Mouse (Mus musculus) NIH3T3 (cell line): Measurements from ENCODE around the gene Ahnak2.
A peak's percentile ranks its signal among the peaks of the same experiment; 100 is the strongest.

Source experiments
- DNase-seq: peaks from one replicate; pipeline ENCODE4 v3.0.0-alpha.2; 2012; ENCODE audit warnings: low read depth

Gene Ahnak2

DNA sequence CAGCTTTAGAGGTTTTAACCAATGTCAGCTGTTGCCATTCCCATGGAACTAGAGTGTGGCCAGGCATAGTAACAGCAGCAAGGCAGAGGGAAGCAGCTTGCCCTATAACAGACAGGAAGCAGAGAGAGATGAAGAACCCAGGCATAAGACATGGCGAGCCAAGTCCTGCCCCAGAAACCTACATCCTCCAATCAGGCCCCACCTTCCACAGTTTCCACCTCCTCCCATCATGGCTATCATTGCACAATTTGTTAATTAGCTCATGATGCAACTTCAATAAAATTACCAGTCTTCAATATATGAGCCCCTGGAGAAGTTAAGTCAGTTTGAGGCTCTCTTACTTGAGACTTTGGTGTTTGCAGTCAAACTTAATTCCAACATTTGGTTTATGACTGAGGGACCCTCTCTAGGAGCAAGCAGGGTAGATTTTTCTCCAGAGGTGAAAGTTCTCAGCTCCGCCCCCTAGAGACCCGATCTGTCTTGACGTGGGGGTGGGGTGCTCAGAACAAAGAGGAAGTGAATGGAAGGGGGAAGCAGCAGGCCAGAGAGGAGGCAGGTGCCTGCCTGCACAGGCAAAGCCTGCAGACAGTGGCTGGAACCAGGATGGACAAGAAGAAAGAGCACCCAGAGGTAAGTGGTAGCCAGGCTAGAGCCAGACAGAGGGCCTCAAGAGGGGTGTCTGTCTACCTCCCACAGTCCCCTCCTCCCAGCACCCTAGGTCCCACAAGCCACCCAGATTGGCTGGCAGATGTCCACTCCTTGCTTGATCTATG lies 42.1 kb downstream of the Ahnak2 start, which contains the start of gene Pld4:
Gene Pld4, plus strand, starts transcription at position 502 of the 773 bp plus-strand sequence.
- DNase-seq, result no peak

DNA sequence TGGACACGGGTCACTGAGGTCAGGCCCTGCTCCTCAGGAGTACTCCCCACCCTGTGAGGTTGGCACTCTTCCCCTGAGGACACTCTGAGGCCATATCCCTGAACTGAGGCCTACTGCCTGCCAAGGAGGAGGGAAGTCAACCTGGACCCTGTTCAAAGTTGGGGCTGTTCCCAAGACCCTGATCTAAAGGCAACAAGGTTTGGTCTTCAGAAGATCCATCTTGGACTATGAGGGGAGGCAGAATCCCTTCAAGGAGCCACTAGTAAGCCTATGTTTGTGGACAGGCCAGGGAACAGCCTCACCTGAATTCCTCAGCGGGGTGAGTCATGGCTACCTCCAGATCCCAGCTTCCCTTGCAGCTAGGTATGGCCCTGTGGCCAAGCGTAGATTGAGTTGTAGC lies 43.0 kb downstream of the Ahnak2 start:
- no peak for DNase-seq

DNA sequence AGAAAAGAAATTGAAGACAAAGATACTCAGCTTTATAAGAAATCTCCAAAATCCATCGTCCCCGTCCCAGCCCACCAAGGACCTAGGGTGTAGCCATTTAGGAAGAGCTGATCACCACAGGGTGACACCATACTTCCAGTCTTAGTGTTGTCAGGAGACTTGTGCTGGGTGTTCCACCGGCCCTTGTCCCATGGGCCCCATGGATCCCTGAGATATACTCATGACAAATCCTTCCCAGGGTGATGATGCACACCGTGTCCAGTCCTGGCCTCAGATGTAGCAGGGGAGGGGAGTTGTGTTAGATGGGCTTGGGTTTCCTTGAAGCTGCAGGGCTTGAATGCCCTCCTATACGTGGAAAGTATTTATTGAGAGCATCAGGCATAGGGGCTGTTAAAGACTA lies 44.6 kb downstream of the Ahnak2 start:
- DNase-seq, result no peak

DNA sequence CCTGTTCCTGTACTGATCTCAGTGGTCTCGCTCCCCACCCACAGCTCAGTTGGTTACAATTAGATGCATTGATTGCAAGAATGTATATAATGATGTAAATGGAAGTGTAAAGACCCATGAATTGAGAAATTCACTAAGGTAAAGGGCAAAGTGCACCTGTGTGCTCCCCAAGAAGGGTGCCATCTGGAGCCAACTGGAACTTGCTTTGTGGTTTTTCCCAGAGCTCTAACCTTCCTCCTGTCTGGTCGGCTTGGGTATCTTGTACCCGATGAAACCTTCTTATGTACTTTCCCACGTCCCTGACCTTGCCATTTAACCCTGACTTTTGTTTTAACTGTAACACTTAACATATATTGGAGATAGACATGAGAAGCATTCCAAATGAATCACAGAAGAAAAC lies 46.6 kb downstream of the Ahnak2 start:
- no peak for DNase-seq

DNA sequence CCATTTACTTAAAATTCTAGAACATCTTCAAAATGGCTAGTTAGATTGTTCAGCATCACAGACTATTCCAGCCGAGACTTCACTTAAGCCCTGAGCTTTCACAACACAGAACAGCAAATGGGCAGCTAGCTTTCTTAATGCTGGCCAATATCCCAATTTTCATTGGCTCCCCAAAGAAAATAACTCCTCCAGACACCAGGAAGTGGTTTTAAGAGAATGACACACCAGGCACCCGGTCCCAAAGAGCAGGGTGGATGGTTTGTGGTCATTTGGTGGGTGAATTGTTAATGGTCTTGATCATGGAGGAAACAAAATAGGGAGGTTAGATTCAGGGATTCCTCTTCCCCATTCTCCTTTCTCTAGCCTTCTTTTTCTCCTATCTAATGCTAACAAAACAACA lies 50.1 kb downstream of the Ahnak2 start:
- DNase-seq, result no peak

DNA sequence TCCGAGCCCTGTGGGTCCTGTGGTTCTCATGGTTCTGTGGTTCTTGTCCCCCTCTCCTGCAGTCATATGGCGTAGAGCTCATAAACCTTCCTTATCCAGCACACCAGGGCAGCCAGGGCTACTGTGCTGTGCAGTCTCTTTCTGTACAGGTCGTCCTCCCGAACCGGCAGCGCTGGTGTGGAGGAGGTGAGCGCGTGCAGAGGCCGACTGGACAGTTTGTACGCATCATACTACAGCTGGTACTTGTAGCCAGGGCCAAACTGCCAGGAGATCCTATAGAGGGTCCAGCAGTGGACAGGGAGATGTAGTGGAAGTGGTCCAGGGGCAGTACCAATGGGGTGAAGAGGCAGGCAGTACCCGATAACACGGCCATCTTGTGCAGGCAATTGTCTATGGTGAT lies 51.5 kb downstream of the Ahnak2 start:
- DNase-seq, result no peak

DNA sequence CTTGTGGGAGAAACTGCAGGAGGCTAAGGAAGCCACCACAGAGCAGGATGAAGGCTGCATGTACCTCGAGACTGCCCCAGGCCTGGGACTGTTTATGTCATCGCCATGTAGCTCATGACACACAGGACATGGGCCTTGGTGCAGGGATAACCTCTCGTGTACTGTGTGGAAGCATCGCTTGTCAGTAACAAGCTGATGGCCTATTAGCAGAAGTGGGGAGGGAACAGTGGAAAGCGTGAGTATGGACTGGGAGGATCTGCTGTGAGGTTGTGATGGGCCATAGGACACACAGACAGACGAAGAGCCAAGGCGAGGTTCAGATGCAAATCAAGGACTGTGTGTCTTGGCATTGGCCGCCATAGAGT lies 54.9 kb downstream of the Ahnak2 start:
- DNase-seq, result no peak

DNA sequence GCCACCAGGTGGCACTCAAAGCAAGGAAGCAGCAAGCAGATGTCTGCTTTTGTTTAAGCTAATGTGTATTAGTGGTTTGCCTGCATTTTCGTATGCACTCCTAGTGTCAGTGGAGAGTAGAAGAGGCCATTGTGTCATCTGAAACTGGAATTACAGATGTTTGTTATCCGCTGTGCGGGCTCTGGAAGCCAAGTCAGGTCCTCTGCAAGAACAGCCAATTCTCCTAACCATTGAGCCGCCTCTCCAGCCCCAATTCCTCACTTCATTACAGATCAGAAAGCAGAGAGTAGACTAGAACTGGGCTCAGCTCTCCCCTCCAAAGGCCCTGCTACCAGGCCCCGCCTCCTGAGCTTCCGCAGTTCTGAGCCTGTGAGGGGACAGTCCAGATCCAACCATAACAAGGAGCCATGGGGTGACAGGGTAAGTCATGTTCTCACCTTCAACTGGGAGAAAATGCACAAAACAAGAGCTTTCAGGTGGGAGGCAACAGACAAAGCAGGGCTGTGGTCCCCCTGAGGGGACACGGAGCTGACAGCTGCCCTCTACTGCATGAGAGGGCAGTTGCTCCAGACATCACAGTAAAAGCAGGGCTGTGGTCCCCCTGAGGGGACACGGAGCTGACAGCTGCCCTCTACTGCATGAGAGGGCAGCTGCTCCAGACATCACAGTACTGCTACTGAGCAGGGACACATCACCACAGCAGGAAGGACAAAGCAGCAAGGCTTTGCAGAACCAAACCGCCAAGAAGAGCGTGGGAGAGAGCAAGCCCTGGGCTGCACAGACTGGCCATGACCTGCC lies 55.5 kb downstream of the Ahnak2 start:
- peak; percentile 91 for DNase-seq

DNA sequence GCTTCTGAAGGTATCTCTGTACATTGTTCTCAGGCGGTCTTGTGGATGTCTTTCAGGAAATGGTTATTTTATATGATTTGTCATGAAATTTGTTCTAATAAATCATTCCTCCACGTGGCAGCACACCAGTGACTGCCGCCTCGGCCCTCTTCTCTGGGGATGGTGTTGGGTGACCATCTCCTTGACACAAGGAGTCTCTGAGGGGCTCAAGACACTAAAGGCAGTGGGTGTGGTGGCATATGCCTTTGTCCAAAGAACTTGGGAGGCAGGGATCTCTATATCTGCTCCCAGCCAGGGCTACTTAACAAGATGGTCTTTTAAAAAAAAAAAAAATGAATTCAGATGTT lies 56.0 kb downstream of the Ahnak2 start:
- DNase-seq, result no peak

DNA sequence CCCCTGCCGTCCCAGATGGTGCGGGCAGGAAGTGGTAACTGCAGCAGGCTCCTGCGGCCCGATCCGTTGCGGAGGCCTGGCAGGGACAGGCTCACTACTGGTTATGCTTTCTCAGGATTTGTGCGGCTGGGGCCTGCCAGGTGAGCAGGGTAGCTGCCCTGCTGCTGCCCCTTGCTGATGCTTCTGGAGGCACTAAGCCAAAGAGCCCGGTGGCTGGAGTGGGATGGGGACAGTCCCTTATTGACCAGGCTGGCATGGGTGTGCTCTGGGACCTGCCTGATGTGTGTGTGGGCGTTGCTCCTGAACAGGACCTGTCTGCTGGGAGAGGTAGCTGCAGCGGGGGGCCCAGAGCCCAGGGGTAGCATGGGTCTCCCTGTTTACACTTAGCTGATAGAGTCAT lies 56.7 kb downstream of the Ahnak2 start:
- no peak for DNase-seq

DNA sequence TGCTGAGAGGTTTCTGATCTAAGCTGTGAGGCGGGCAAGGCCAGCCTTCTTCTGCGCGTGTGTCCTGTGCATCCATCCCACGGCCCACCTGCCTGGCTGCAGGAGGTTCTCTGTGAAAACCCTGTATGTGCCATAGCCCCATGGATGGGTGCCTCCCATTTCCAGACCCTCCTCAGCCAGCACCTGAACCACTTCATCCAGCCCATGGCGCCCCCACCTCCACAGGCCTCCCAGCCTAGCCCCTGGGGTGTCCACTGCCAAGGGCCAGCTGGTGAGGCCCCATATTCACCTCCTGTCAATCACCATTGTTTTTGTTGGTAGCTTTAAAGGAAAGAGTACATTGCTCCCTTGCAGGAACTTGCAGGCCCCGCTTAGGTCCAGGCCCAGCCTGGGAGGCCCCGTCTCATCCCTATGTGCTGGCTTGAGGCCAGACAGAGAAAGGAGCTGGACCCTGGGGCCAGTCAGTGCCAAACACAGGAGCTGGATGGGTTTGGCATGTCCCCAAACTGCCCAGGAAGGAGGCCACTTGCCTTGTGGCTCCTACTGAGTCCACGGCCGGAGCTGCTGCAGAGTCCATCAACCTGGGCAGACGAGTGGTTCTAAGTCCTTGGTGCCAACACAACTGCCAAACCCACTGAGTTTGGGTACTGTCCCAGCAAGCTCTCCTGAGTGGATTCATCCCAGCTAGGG lies 57.4 kb downstream of the Ahnak2 start:
- no peak for DNase-seq

DNA sequence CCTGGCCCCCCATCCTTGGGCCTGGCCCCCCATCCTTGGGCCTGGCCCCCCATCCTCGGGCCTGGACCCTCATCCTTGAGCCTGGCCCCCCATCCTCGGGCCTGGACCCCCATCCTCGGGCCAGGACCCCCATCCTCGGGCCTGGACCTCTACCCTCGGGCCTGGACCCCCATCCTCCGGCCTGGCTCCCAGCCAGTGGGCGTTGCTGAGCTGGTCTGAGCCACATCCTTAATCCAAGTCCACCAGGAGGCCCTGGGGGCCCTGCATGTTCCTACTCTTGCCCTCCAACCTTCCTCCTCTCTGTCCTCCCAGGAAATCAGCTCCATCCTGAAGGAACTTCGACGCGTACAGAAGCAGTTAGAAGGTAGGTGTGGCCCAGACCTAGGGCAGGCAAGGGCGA lies 58.2 kb downstream of the Ahnak2 start:
- DNase-seq, result no peak

DNA sequence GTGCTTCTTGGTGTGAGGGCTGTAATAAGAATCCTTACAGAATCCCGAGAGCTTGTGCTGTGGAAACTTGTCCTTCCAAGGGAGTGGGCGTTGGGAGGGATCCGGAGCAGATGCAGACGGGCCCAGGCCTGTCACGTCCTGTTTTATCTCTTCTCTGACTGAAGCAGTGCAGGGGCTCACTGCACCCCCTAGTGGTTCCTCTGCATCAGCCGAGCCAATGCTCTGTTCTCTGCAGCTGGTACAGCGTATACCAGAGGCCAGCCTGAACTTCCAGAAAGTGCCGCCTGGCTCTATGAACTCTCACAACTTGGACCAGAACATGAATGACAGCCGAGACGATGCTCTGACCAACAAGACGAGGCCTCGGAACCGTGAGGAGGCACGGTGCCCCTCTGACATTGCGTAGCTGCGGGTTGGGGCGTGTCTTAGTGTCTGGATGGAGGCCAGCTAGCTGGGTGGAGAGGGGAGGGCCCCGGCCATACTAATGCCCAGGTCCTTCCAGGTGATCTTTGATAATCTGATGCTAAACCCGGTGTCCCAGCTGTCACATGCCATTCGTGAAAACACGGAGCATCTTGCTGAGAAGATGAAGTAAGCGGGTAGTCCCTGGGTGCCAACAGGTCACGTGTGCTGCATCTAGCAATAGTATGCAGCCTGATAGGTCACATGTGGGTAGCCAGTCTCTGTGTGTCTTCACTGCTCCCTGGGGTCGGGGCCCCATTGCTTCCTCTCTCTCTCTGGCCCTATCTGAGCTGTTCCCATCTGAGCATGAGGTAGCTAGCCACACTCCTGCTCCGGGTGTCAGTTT lies 59.1 kb downstream of the Ahnak2 start:
- DNase-seq, result peak; percentile 89

DNA sequence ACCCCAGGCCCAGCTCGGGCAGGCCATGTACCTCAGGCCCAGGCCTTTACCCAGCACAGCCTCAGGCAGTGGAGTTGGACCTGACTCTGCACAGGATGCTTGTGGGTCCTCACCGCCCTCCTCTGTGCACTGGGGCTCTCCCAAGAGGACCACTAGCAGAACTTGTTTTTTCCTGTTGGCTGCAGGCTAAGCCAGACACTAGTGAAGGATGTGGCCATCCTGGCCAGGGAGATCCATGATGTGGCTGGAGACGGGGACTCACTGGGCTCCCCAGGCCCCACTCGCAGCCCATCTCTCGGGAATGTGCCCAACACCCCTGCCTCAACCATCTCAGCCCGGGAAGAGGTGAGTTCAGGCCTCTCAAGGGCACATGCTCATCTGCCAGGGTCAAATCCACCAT lies 59.7 kb downstream of the Ahnak2 start:
- DNase-seq, result no peak

DNA sequence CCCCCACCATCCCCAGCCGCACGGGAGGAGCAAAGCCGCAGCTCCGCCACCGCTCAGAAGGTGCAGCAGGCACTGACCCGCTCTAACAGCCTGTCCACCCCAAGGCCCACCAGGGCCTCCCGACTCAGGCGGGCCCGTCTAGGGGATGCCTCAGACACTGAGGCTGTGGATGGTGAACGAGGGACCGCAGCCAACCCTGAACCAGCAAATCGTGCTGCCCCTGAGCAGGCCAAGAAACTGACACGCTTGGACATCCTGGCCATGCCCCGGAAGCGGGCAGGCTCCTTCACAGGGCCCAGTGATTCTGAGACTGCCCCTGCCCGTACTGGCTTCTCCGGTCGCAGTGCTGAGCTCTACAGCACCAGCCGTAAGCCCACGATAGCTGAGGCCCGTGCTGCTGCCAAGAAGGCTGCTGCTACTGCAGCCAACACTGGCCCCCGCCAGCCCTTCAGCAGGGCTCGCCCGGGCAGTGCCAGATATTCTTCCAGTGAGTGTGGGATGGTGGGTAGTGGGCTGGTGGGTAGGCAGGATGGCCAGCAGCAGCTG lies 63.4 kb downstream of the Ahnak2 start:
- no peak for DNase-seq

DNA sequence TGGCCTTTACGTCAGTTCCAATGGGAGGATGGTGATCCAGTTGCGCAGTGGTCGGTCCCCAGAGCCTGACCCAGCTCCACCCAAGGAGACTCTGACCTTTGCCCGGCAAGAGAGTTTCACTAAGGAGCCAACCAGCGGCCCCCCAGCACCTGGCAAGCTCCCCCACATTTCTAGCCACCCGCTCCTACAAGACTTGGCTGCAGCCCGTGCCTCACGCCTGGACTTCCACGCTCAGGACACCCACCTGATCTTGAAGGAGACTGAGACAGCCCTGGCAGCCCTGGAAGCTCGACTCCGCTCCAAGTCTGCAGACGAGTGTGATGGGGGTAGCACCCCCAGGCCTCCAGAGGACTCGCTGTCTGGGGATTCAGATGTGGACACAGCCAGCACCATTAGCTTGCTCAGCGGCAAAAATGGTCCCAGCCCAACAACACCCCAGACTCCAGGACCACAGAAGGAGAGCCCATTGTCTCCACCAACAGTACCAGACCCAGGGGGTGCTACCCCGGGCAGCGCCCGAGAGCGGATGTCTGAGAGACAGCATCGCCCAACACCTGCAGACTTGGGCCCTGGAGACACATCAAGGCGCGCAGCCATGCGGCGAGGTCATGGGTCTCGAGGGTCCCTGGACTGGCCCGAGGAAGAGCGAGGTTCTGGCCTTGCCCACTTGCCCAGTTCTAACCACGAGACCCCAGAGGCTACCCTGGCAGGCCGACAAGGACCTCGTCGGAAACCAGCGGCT lies 64.0 kb downstream of the Ahnak2 start:
- DNase-seq, result no peak

DNA sequence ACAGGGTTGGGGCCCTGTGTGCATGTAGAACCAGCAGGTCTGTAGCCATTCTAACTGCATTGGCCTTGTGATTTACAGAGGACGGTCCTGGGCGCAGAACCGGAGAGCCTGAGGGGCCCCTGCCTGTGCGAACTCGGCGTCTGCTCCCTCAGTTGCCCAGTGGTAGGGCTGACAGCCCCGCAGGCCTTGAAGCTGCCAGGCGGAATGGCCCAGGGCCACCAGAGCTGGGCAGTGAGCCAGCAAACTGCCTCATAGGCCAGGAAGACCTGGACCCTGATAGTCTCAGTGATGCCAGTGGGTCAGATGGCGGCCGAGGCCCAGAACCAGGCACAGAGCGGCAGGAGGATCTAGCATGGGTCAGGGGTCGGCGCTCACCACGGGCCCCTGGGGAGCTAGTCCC lies 64.7 kb downstream of the Ahnak2 start:
- no peak for DNase-seq

DNA sequence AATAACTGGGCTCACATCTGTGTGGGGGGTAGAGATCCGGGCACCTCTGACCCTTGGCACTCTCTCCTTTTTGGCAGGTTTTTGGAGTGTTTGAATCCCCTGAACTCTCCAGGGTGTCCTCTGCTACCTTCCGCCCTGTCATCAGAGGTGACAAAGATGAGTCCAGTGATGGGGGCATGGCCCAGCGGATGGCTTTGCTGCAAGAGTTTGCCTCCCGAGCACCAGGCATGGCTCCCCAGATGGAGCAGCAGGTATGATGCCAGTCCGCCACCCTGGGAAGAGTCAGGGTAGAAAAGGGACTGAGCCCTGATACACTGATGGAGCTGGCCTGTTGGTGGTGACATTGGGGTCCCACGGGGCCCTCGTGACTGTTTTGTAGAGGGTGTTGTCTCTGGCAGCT lies 65.4 kb downstream of the Ahnak2 start:
- DNase-seq, result no peak

DNA sequence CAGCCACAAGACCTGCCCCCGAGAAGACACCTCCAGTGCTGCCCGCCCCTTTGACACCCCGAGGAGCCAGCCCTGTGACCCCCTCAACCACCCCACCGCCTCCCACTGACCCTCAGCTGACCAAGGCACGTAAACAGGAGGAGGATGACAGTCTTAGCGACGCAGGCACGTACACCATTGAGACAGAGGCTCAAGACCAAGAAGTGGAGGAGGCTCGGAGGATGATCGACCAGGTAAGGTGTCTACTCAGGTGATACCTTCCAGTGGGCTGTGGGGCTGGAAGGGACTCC lies 65.9 kb downstream of the Ahnak2 start:
- DNase-seq, result no peak

DNA sequence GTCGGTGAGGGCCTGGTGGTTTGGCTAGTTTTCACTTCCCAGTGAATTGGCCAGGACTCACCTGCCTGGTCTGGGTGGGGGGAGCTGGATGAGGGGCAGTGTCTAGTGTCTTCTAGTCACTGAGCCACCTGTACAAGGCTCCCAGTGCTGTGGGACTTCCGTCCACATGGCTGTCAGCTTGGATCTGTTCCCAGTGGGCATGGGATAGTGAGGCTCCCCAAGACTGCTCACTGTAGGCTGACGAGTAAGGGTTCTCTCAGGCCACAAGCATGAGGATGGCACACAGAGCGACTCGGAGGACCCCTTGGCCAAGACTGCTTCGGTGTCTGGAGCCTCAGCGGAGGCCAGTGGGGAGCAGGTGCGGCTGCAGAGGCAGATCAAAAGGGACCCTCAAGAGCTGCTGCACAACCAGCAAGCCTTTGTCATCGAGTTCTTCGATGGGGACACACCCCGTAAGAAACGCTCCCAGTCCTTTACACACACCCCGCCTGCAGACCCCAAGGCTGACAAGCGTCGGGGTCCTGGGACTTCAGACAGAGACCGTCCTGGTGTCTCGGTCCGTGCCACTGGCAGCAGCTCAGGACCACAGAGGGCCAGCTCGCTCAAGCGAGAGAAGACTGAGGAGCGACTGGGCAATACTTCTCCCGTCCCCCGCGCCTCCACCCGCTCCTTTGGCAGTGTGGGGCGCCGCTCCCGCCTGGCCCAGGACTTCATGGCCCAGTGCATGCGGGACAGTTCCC lies 66.4 kb downstream of the Ahnak2 start:
- DNase-seq, result no peak
